Mouse (Mus musculus) kidney, adult 2 months (tissue): Measurements from ENCODE around the gene Nnat. TPM values are rescaled to one million over a fixed set of nuclear protein-coding genes. Genes with fewer than 3 reads are reported as not detected.
"Not testable (repeated sequence)": the region's sequence is repeated elsewhere in the genome, so short reads cannot be mapped to it uniquely, and the experiment has no call there.

ENCODE experiments used
- DNase-seq: peaks from one replicate; pipeline ENCODE4 v3.0.0; 2021
- H3K27ac ChIP-seq: fragments of 200-500 bp; 2 replicates; pipeline ENCODE4 v1.5.1; 2012; ENCODE audit warnings: low read depth, low read length, control low read depth, inconsistent platforms; ENCODE audit not compliant: insufficient read depth
- H3K27me3 ChIP-seq: fragments of 200-500 bp; replicated peaks from 2 replicates; pipeline ENCODE4 v1.6.1; 2012; ENCODE audit warnings: mild to moderate bottlenecking, moderate library complexity, low read length, inconsistent platforms; ENCODE audit not compliant: control insufficient read depth, insufficient read depth
- H3K36me3 ChIP-seq: fragments of 200-500 bp; 2 replicates; pipeline ENCODE4 v1.6.1; 2012; ENCODE audit warnings: mild to moderate bottlenecking, moderate library complexity, low read length, inconsistent platforms; ENCODE audit not compliant: control insufficient read depth, insufficient read depth
- H3K4me1 ChIP-seq: fragments of 200-500 bp; 2 replicates; pipeline ENCODE4 v1.6.1; 2011; ENCODE audit warnings: low read length; ENCODE audit not compliant: control insufficient read depth, insufficient read depth
- H3K4me3 ChIP-seq: fragments of 200-500 bp; 2 replicates; pipeline ENCODE4 v1.5.1; 2011; ENCODE audit warnings: mild to moderate bottlenecking, low read depth, low read length, control low read depth; ENCODE audit not compliant: insufficient read depth
- CTCF ChIP-seq: fragments of 200-500 bp; conservative IDR thresholded peaks from 2 replicates; pipeline ENCODE4 v1.5.1; 2011; ENCODE audit warnings: low read depth, mild to moderate bottlenecking, control low read depth, low read length, moderate library complexity, mixed read lengths; ENCODE audit not compliant: insufficient read depth, insufficient read length
- POLR2A ChIP-seq: fragments of 200-500 bp; IDR thresholded peaks from one replicate; pipeline ENCODE4 v1.6.1; 2011; ENCODE audit warnings: low read depth, low read length, control low read depth
- WGBS: fragments of 180-500 bp; shearing (Covaris S2); methylation state at CpG from one replicate; pipeline ENCODE4 v1.1.7; 2018; 5-methylcytosine and 5-hydroxymethylcytosine counted together
- polyA plus RNA-seq: library from polyadenylated mRNA; depleted of rRNA; stranded (reverse); fragments of >200 nt; gene quantifications from 2 replicates; pipeline ENCODE4 v1.2.3, GENCODE M21; 2012

The Nnat gene
- polyA plus RNA-seq, 1 experiment, result 1.9 TPM

DNA sequence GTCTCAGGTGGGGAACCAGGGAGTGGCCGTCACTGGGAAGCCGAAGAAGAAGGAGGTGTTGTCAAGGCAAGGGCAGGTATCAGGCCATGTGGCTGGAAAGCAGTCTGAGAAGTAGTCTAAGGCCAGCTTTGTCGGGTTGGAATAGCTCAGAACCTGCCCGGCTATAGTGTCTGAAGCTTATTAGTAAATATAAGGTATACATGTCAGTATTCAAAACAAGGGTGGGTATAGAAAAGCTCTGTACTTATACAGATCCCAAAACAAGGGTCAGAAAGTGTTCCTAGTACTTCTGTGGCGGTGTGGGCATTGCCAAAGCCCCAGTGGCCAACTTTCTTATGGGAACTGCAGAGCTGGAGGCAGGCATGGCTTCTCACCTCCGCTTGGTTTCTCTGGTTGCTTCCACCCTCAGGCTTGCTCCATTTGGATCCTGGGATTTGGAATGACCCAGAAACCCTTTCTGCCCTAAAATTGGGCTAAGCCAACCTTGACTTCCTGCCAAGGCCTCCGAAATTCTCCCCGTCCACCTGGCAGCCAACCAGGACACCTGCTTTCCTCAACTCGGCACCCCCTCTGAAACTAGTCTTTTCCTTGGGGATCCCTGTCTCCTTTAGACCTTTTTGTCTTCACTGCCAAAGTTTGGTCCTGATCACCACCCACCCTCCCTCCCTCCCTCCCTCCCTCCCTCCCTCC is 10.1 kb downstream of the Nnat start:
- 69% methylated on average over 9 of the region's 9 CpGs for WGBS
- Histone ChIP-seq H3K4me1 (peaks cover 5% of the 10 kb centered on the region; the same call in 1 of the 2 replicates), H3K4me3 (no peak overlapping the region), H3K36me3 (no peaks in the 10 kb centered on the region), H3K27me3 (no peaks in the 10 kb centered on the region), H3K27ac (no peak overlapping the region)
- no peak for TF ChIP-seq POLR2A
- TF ChIP-seq CTCF, result no peak
- DNase-seq, result no peak

DNA sequence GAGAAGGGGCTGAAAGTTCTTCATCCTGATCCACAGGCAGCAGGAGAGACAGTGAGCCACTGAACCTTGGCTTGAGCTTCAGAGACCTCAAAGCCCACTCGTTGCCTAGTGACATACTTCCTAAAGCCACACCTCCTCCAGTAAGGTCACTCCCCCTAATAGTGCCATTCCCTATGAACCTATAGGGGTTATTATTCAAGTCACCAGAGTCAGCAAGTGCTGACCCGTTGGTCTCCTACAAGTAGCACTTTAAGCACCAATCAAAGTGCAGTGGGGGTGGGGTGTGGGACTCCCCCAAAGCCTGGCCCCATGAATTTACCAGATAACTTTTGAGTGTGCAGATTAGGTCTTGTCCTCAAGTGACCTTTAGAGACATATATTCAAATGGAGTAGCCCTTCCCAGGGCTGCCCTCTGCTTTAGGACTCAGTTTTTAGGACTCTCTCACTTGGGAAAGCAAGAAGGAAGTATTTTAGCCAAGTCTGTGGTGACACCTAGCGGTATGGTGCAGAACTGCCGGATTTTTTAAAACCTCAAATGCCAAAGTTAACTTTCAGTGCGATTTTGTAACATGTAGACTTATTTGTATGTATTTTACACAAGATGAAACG is 11.4 kb downstream of the Nnat start, which contains the start of gene Blcap:
Gene Blcap, minus strand, starts transcription at position 51 of the 609 bp plus-strand sequence.
- WGBS, result 7% methylated on average over 6 of the region's 6 CpGs
- H3K27me3 ChIP-seq, result no peaks in the 10 kb centered on the region
- TF ChIP-seq CTCF (peak; percentile 51), POLR2A (no peak)
- H3K36me3 ChIP-seq, result no peaks in the 10 kb centered on the region
- no peak within 1 kb of the TSS for H3K27ac ChIP-seq
- 0 out of 2 replicates have a peak, but pooled peaks cover 2% of the 10 kb centered on the region for H3K4me1 ChIP-seq
- no peak within 1 kb of the TSS for H3K4me3 ChIP-seq
- peak; percentile 66 for DNase-seq

DNA sequence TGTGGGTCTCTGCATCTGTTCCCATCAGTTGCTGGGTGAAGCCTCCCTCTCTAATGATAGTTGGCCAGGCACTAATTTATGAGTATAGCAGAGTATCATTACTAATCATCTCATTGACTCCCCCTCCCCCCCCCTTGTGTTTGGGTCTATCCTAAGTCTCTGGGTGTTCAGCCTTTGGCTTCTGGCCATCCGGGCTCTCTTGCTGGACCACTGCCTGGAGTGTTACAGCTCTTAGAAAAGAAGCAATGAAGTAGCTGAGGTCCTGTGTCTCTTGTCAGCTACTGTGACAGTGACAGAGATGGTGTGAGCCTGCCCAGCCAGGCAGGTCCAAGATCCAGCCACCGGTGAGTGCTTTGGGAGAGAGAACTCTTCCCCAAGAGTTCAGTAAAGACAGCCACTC is 12.9 kb downstream of the Nnat start:
- no peak for DNase-seq
- Histone ChIP-seq H3K4me1 (no peaks in the 10 kb centered on the region), H3K27ac (no peak overlapping the region), H3K4me3 (no peak overlapping the region), H3K36me3 (no peaks in the 10 kb centered on the region), H3K27me3 (no peaks in the 10 kb centered on the region)
- WGBS, result 59% methylated on average over 2 of the region's 2 CpGs
- no peak for TF ChIP-seq POLR2A
- no peak for TF ChIP-seq CTCF

- H3K27me3 ChIP-seq, H3K4me1 ChIP-seq, DNase-seq, H3K36me3 ChIP-seq, H3K4me3 ChIP-seq, H3K27ac ChIP-seq: not testable (repeated sequence)
- 34% methylated on average over 7 of the region's 7 CpGs for WGBS
These were observed 25.5 kb downstream of the Nnat start for GRCm38 (mm10) chr2:157585351-157585750.

- Histone ChIP-seq H3K27me3 (no peaks in the 10 kb centered on the region), H3K4me3 (no peak overlapping the region), H3K4me1 (no peaks in the 10 kb centered on the region), H3K36me3 (no peaks in the 10 kb centered on the region), H3K27ac (no peak overlapping the region)
- no peak for TF ChIP-seq POLR2A
- TF ChIP-seq CTCF, result no peak
- DNase-seq, result no peak
- WGBS, result 62% methylated on average over 22 of the region's 22 CpGs
These were observed 37.1 kb downstream of the Nnat start for GRCm38 (mm10) chr2:157596876-157597566.

DNA sequence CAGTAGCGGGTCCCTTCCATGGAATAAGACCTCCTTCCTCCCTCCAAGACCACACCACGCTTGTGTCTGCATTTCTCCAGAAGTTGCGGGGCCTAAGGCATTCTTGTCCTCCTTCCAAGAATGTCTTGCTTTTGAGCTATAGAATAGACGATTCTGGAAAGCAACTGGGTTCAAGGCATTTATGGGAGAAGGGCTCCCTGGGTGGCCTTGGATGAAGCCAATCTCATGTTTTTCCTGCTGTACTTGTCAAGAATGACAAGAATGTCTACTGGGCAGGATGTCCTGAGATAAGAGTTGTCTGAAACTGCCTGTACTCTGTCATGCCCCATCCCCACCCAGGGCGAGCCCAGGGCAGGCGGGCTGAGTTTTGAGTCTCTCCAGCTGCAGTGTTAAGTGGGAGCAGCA is 41.6 kb downstream of the Nnat start:
- DNase-seq, result peak; percentile 39
- TF ChIP-seq POLR2A (no peak), CTCF (no peak)
- no peaks in the 10 kb centered on the region for H3K27me3 ChIP-seq
- 71% methylated on average over 6 of the region's 6 CpGs for WGBS
- H3K36me3 ChIP-seq, result no peaks in the 10 kb centered on the region
- H3K4me1 ChIP-seq, result no peaks in the 10 kb centered on the region
- no peak overlapping the region for H3K27ac ChIP-seq
- no peak overlapping the region for H3K4me3 ChIP-seq

DNA sequence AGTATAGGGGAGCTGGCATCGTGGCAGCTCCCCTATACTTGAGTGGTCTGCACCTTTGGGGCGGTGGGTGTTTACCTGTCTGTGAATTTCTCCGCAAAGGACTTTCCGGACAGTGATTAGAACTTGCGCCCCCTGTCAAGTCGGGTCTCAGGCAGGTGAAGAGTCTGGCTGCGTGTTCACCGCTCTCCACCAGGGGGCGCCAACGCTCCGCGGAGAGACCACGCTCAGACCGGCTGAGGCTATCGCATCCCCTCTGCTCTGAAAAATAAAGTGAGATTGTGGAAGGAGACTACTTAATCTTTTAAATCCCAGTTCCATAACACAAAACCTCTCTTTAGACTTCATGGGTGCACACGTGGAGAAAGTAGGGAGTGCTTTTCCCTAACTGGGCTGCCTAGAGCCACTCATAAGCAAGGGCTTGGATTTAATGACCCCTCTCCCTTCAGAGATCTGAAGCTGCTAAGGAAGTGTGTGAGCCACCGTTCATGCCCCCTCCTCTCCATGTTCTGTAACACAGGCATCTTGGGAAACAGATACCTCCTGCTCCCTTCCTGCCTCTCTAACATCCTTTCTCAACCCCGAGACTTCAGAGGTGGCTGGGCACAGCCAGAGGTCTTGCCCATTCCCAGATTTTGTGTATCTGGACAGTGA is 45.3 kb downstream of the Nnat start:
- Histone ChIP-seq H3K4me3 (no peak overlapping the region), H3K36me3 (no peaks in the 10 kb centered on the region), H3K4me1 (no peaks in the 10 kb centered on the region), H3K27ac (no peak overlapping the region), H3K27me3 (no peaks in the 10 kb centered on the region)
- 8% methylated on average over 18 of the region's 18 CpGs for WGBS
- DNase-seq, result peak; percentile 68
- TF ChIP-seq CTCF, result peak; percentile 90
- TF ChIP-seq POLR2A, result no peak
